Mouse (Mus musculus) cerebellum, adult 2 months (tissue): ENCODE measurements at regions not wholly inside any gene's neighbourhood (a gene's known extent, or its start where the extent isn't known, plus 50 kb on each side); places are given as distances from the start of the nearest gene placed in this dataset.

Source experiments
- DNase-seq, 2 experiments: peaks; one replicate each; pipeline ENCODE4 v3.0.0; 2021
- H3K27ac ChIP-seq: fragments of 200-500 bp; 2 replicates; pipeline ENCODE4 v1.5.1; 2012; ENCODE audit warnings: low read length, control low read depth, inconsistent platforms; ENCODE audit not compliant: insufficient read depth
- H3K27me3 ChIP-seq: fragments of 200-500 bp; 2 replicates; pipeline ENCODE4 v1.6.1; 2012; ENCODE audit warnings: inconsistent platforms, mild to moderate bottlenecking, low read length, moderate library complexity; ENCODE audit not compliant: control insufficient read depth, insufficient read depth
- H3K4me1 ChIP-seq: fragments of 200-500 bp; 2 replicates; pipeline ENCODE4 v1.6.1; 2011; ENCODE audit warnings: low read length; ENCODE audit not compliant: control insufficient read depth, insufficient read depth
- H3K4me3 ChIP-seq: fragments of 200-500 bp; replicated peaks from 2 replicates; pipeline ENCODE3; 2011; ENCODE audit warnings: mild to moderate bottlenecking, low read depth, low read length, control low read depth; ENCODE audit not compliant: insufficient read depth
- CTCF ChIP-seq: fragments of 200-500 bp; IDR thresholded peaks from 2 replicates; pipeline ENCODE4 v1.5.1; 2011; ENCODE audit warnings: low read depth, mild to moderate bottlenecking, control low read depth, low read length, moderate library complexity, borderline replicate concordance; ENCODE audit not compliant: insufficient read depth
- POLR2A ChIP-seq: fragments of 200-500 bp; IDR thresholded peaks from 2 replicates; pipeline ENCODE4 v1.6.1; 2011; ENCODE audit warnings: low read length, control low read depth, borderline replicate concordance; ENCODE audit not compliant: insufficient read depth
- WGBS: fragments of 180-500 bp; shearing (Covaris S2); methylation state at CpG from one replicate; pipeline ENCODE4 v1.1.7; 2018; 5-methylcytosine and 5-hydroxymethylcytosine counted together

- DNase-seq = no peak
These were observed 64.6 kb upstream of the Ptpn13 start for GRCm38 (mm10) chr5:103360360-103360759.

GRCm38 (mm10) chr5:103357558-103357957, 67.4 kb upstream of the Ptpn13 start:
- Histone ChIP-seq H3K27me3 (no peaks in the 10 kb centered on the region), H3K27ac (no peak overlapping the region), H3K4me1 (no peaks in the 10 kb centered on the region), H3K4me3 (no peak overlapping the region)
- 94% methylated on average over 5 of the region's 5 CpGs for WGBS
- TF ChIP-seq POLR2A = no peak
- TF ChIP-seq CTCF = no peak
- DNase-seq = no peak

More at GRCm38 (mm10) chr5:103360360-103360759, 64.6 kb upstream of the Ptpn13 start:
- H3K27me3 ChIP-seq = no peaks in the 10 kb centered on the region
- 46% methylated on average over 10 of the region's 10 CpGs for WGBS
- TF ChIP-seq POLR2A (no peak), CTCF (no peak)
- H3K4me1 ChIP-seq = no peaks in the 10 kb centered on the region
- H3K4me3 ChIP-seq = no peak overlapping the region
- H3K27ac ChIP-seq = no peak overlapping the region

GRCm38 (mm10) chr5:103356500-103356899, 68.5 kb upstream of the Ptpn13 start:
- no peak for DNase-seq
- whole genome bisulfite sequencing = 50% methylated on average over 6 of the region's 6 CpGs
- no peaks in the 10 kb centered on the region for H3K4me1 ChIP-seq
- H3K27me3 ChIP-seq = no peaks in the 10 kb centered on the region
- H3K4me3 ChIP-seq = no peak overlapping the region
- TF ChIP-seq POLR2A (no peak), CTCF (no peak)
- no peak overlapping the region for H3K27ac ChIP-seq

- H3K4me1 ChIP-seq = no peaks in the 10 kb centered on the region
- TF ChIP-seq CTCF (peak; percentile 75), POLR2A (no peak)
- peak; percentile 12 to 28 for DNase-seq
- WGBS = 6% methylated on average over 21 of the region's 21 CpGs
- H3K27ac ChIP-seq = no peak overlapping the region
- no peaks in the 10 kb centered on the region for H3K27me3 ChIP-seq
- H3K4me3 ChIP-seq = no peak overlapping the region
These were observed 69.4 kb upstream of the Ptpn13 start for GRCm38 (mm10) chr5:103355372-103356300.

DNA sequence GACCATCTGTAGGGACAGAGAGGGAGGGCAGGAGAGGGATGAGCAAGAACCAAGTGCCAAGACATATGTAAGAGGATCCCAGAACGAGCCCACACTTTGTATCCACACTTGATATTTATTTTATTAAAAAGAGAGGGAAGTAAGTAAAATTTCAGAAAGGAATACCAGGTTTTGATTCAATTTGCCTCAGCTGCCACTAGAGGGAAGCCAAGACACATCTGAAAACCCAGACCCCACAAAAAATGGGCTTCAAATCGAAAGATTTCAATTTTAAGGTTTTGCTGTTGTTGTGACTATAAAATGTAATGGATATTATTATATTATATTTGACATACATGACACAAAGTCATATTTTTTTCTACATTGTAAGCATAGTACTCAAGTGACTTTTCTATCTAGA, 81.1 kb upstream of the Ptpn13 start:
- 8% methylated on average over 2 of the region's 2 CpGs for WGBS
- TF ChIP-seq CTCF (peak; percentile 38; the same call in 1 of the 2 replicates), POLR2A (no peak)
- H3K27me3 ChIP-seq = no peaks in the 10 kb centered on the region
- H3K4me1 ChIP-seq = peaks cover 7% of the 10 kb centered on the region; the same call in 1 of the 2 replicates
- no peak for DNase-seq
- H3K27ac ChIP-seq = no peak overlapping the region
- no peak overlapping the region for H3K4me3 ChIP-seq

- H3K4me3 ChIP-seq = no peak overlapping the region
- no peaks in the 10 kb centered on the region for H3K27me3 ChIP-seq
- no peak overlapping the region for H3K27ac ChIP-seq
- DNase-seq = peak; percentile 54 to 75
- peaks cover 7% of the 10 kb centered on the region; the same call in 1 of the 2 replicates for H3K4me1 ChIP-seq
- TF ChIP-seq CTCF = no peak
- TF ChIP-seq POLR2A = no peak
- WGBS = 2% methylated on average over 3 of the region's 3 CpGs
These were observed 83.5 kb upstream of the Ptpn13 start for GRCm38 (mm10) chr5:103341456-103341855.

DNA sequence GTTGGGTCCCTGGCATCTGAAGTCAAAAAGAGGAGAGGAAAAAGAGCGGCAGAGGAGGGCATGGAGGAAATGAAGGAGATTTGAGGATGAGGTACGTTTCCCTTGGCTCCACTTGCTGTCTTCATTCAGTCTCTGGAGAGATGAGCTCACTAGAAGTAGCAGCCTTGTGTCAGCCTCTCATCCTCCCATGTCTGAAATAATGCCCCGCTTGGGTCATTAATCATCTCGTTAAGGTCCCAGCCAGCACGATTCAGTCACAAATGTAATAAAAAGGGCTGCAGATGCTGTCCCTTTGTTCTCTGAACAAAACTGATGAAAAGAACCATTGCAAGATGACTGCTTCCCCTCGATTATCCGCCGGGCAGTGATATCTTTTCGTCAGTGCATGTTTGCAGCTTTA, 84.4 kb upstream of the Ptpn13 start:
- WGBS = 61% methylated on average over 9 of the region's 9 CpGs
- no peak overlapping the region for H3K27ac ChIP-seq
- H3K4me1 ChIP-seq = peaks cover 7% of the 10 kb centered on the region; the same call in 1 of the 2 replicates
- no peak for DNase-seq
- no peaks in the 10 kb centered on the region for H3K27me3 ChIP-seq
- H3K4me3 ChIP-seq = no peak overlapping the region
- no peak for TF ChIP-seq POLR2A
- TF ChIP-seq CTCF = no peak

GRCm38 (mm10) chr5:103336689-103337490, 88.1 kb upstream of the Ptpn13 start:
- H3K4me3 ChIP-seq = peak overlapping the region; percentile 24
- TF ChIP-seq CTCF (no peak), POLR2A (no peak)

More at GRCm38 (mm10) chr5:103336689-103337490, 88.1 kb upstream of the Ptpn13 start:
- Histone ChIP-seq H3K27ac (no peak overlapping the region), H3K4me1 (peaks cover 7% of the 10 kb centered on the region; the same call in 1 of the 2 replicates), H3K27me3 (no peaks in the 10 kb centered on the region)
- 47% methylated on average over 11 of the region's 11 CpGs for WGBS
- no peak for DNase-seq
